Mouse (Mus musculus) embryonic facial prominence, embryonic 11.5 days (tissue): ENCODE measurements at regions not wholly inside any gene's neighbourhood (a gene's known extent, or its start where the extent isn't known, plus 50 kb on each side); places are given as distances from the start of the nearest gene placed in this dataset.
A peak's percentile ranks its signal among the peaks of the same experiment; 100 is the strongest.

Source experiments
- ATAC-seq: fragments of 200-750 bp; cut with Nextera tagmentation; replicated peaks from 2 replicates; pipeline ENCODE4 v1.8.0; 2017; ENCODE audit warnings: low read depth; ENCODE audit not compliant: insufficient number of reproducible peaks, low FRiP score, low TSS enrichment
- DNase-seq: peaks from one replicate; pipeline ENCODE4 v3.0.0-alpha.2; 2015; ENCODE audit warnings: low spot score
- H3K27ac ChIP-seq: fragments of 300-500 bp; sonication (generic); replicated peaks from 2 replicates; pipeline ENCODE4 v1.5.1; 2014; ENCODE audit warnings: mild to moderate bottlenecking, low read depth, low read length, control low read depth
- H3K27me3 ChIP-seq: fragments of 300-500 bp; sonication (generic); 2 replicates; pipeline ENCODE4 v1.6.1; 2014; ENCODE audit warnings: mild to moderate bottlenecking, low read length, moderate library complexity, mixed read lengths; ENCODE audit not compliant: control insufficient read depth, insufficient read depth
- H3K36me3 ChIP-seq: fragments of 300-500 bp; sonication (generic); replicated peaks from 2 replicates; pipeline ENCODE4 v1.6.1; 2014; ENCODE audit warnings: low read depth, mild to moderate bottlenecking, low read length, moderate library complexity, mixed read lengths; ENCODE audit not compliant: control insufficient read depth, insufficient read depth
- H3K4me1 ChIP-seq: fragments of 300-500 bp; sonication (generic); 2 replicates; pipeline ENCODE4 v1.6.1; 2014; ENCODE audit warnings: low read length, mixed read lengths; ENCODE audit not compliant: control insufficient read depth, insufficient read depth
- H3K4me2 ChIP-seq: fragments of 300-500 bp; sonication (generic); 2 replicates; pipeline ENCODE4 v1.6.1; 2014; ENCODE audit warnings: low read depth, mild to moderate bottlenecking, control low read depth, low read length, moderate library complexity
- H3K4me3 ChIP-seq: fragments of 300-500 bp; sonication (generic); 2 replicates; pipeline ENCODE4 v1.5.1; 2014; ENCODE audit warnings: low read depth, low read length, control low read depth
- H3K9ac ChIP-seq: fragments of 300-500 bp; sonication (generic); replicated peaks from 2 replicates; pipeline ENCODE4 v1.6.1; 2014; ENCODE audit warnings: mild to moderate bottlenecking, control low read depth, low read length
- H3K9me3 ChIP-seq: fragments of 300-500 bp; sonication (generic); replicated peaks from 2 replicates; pipeline ENCODE4 v1.6.1; 2016; ENCODE audit warnings: mild to moderate bottlenecking, low read length, inconsistent platforms, mixed read lengths; ENCODE audit not compliant: control insufficient read depth
- WGBS: fragments of 180-500 bp; shearing (Covaris S2); extraction: QIAGEN DNeasy Blood & Tissue Kit; methylation state at CpG from one replicate; pipeline ENCODE4 v1.1.7; 2014; 5-methylcytosine and 5-hydroxymethylcytosine counted together

DNA sequence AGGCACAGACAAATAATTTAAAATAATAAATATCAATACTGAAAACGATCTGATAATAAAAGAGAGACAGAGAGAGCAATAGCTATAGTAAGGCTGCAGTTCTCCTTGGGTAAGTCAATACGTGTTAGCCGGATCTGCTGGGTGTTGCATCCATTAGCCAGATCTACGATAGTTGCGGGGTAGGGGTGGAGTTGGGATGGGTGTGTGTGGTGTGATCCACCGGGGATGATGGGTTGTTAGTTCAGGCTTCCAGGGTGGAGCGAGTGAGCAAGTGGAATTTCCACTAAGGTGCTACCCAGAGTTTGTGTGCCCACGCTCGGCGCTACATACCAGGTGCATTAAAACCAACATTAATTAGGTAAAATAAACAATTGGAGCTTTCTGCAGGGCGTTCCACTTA lies 160.2 kb downstream of the Icos start:
- H3K4me2 ChIP-seq, result no peak overlapping the region
- no peak overlapping the region for H3K4me3 ChIP-seq
- WGBS, result 70% methylated on average over 11 of the region's 11 CpGs
- H3K9ac ChIP-seq, result no peak overlapping the region
- ATAC-seq, result no peak
- DNase-seq, result no peak
- H3K27me3 ChIP-seq, result no peaks in the 10 kb centered on the region
- H3K9me3 ChIP-seq, result no peaks in the 10 kb centered on the region
- H3K27ac ChIP-seq, result no peak overlapping the region
- H3K4me1 ChIP-seq, result no peaks in the 10 kb centered on the region; the same call in 1 of the 2 replicates
- H3K36me3 ChIP-seq, result no peaks in the 10 kb centered on the region

DNA sequence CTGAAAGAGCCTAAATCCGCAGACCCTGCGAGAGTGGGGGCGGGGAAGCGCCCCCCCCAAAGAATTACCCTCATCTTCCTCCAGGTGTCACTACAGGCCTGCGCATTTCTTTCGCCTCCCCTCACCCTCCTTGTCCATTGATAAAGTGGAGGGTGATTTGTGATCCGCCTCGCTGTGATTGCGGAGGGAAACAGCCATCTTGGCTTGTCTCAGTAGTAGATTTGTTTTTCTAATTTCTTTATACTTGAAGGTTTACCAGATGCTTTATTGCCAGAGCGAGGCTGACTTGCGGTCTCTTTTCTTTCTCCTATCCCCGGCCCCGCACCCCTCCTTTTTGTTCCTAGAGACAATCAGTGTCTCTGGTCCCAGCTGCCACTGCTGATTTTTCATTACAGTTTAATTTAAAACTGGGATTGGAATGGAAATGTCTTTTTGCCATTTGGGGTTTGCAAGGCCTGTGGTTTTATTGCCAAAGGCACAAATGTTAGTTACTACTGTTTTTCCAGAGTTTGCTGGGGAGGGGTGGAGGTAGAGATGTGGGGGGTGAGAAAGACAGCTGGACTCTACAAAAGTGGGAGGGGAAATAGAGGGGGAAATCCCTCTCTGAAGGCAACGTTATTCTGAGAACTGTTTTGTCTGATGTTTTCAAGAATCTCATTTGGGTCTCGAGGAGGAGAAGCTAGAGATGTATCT lies 161.7 kb downstream of the Icos start:
- DNase-seq (peak; percentile 77), ATAC-seq (0 out of 2 replicates have a peak, but pooled peaks have one; percentile 21)
- Histone ChIP-seq H3K4me3 (0 out of 2 replicates have a peak overlapping the region, but pooled peaks have one; percentile 15), H3K36me3 (no peaks in the 10 kb centered on the region), H3K4me1 (no peaks in the 10 kb centered on the region; the same call in 1 of the 2 replicates), H3K9ac (no peak overlapping the region), H3K27me3 (no peaks in the 10 kb centered on the region), H3K4me2 (peak overlapping the region; percentile 25), H3K9me3 (no peaks in the 10 kb centered on the region), H3K27ac (0 out of 2 replicates have a peak overlapping the region, but pooled peaks have one; percentile 28)
- 8% methylated on average over 15 of the region's 15 CpGs for WGBS

- ATAC-seq, result peak; percentile 50; the same call in 1 of the 2 replicates
- no peaks in the 10 kb centered on the region; the same call in 1 of the 2 replicates for H3K4me1 ChIP-seq
- WGBS, result 29% methylated on average over 10 of the region's 10 CpGs
- H3K9me3 ChIP-seq, result no peaks in the 10 kb centered on the region
- H3K4me2 ChIP-seq, result no peak overlapping the region
- 0 out of 2 replicates have a peak overlapping the region, but pooled peaks have one; percentile 28 for H3K27ac ChIP-seq
- DNase-seq, result no peak
- no peaks in the 10 kb centered on the region for H3K27me3 ChIP-seq
- no peaks in the 10 kb centered on the region for H3K36me3 ChIP-seq
- H3K9ac ChIP-seq, result no peak overlapping the region
- H3K4me3 ChIP-seq, result no peak overlapping the region
Observed at GRCm38 (mm10) chr1:61139984-61140648, 162.4 kb downstream of the Icos start.

DNA sequence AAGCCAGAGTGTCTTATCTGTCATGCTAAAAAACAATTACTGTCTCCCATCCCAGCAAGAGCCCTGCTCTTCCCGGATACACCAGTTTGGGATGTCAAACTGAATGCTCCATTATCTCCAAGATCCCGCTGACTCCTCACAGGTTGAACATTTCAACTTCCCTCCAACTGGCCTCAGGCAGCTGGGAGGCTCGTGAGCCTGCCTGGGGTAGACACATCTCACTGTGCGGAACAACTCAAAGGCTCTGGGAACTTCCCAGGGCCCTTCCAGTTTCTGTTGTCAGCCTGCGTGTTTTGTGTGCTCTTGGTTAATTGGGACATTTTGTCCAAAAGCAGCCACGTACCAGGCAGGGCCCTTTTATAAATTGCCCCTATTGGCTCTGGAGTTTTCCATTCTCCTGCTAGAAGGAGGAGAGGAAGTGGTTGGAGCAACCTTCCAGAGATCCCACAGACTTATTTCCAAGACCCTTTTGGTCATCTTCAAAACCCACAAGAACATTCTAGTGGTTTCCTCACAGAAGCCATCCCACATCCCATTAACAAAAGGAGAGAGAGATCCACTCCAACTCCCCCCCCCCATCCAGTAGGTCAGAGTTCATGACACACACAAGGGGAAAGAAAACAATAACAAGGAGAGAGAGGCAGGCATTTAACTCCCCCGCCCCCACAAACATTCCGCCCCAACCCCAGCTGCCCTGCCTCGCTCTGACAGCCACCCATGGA lies 163.3 kb downstream of the Icos start:
- Histone ChIP-seq H3K4me3 (no peak overlapping the region), H3K4me1 (no peaks in the 10 kb centered on the region; the same call in 1 of the 2 replicates), H3K36me3 (no peaks in the 10 kb centered on the region), H3K4me2 (no peak overlapping the region), H3K9me3 (no peaks in the 10 kb centered on the region), H3K27ac (no peak overlapping the region), H3K9ac (no peak overlapping the region), H3K27me3 (no peaks in the 10 kb centered on the region)
- DNase-seq (no peak), ATAC-seq (no peak)
- 11% methylated on average over 9 of the region's 9 CpGs for WGBS

GRCm38 (mm10) chr1:61141592-61141930 lies 163.8 kb downstream of the Icos start:
- H3K4me1 ChIP-seq, result no peaks in the 10 kb centered on the region; the same call in 1 of the 2 replicates
- no peak overlapping the region for H3K4me2 ChIP-seq
- no peak for DNase-seq
- ATAC-seq, result no peak
- H3K27me3 ChIP-seq, result no peaks in the 10 kb centered on the region
- H3K4me3 ChIP-seq, result no peak overlapping the region
- WGBS, result 15% methylated on average over 2 of the region's 2 CpGs
- H3K27ac ChIP-seq, result peak overlapping the region; percentile 16; the same call in 1 of the 2 replicates
- no peak overlapping the region for H3K9ac ChIP-seq
- H3K9me3 ChIP-seq, result no peaks in the 10 kb centered on the region
- no peaks in the 10 kb centered on the region for H3K36me3 ChIP-seq

DNA sequence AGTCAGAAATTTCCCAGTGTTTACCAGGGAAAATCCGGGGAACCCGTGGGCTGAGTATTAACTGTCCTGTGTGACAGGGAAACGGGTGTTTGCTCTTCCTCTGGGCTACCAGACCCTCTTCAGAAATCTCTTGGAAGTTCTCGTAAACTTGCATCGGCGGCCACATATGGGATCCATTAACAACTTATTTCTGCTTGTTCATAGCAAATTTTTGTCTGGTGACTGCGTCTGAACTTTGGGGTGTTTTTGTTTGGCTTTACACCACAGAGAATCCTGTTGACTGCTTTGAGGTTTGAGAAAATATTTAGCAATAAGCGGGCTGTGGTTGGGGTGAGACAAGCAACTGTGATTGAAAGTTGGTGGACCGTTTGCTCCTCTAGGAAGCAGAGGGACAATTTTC lies 164.2 kb downstream of the Icos start:
- H3K9ac ChIP-seq, result no peak overlapping the region
- H3K4me2 ChIP-seq, result no peak overlapping the region
- no peaks in the 10 kb centered on the region for H3K27me3 ChIP-seq
- 10% methylated on average over 9 of the region's 9 CpGs for WGBS
- H3K4me1 ChIP-seq, result no peaks in the 10 kb centered on the region; the same call in 1 of the 2 replicates
- no peak overlapping the region for H3K4me3 ChIP-seq
- H3K27ac ChIP-seq, result peak overlapping the region; percentile 16; the same call in 1 of the 2 replicates
- peak; percentile 80 for DNase-seq
- no peaks in the 10 kb centered on the region for H3K36me3 ChIP-seq
- no peaks in the 10 kb centered on the region for H3K9me3 ChIP-seq
- no peak for ATAC-seq

GRCm38 (mm10) chr1:61143030-61143753 lies 165.5 kb downstream of the Icos start:
- H3K4me3 ChIP-seq, result no peak overlapping the region
- H3K9me3 ChIP-seq, result no peaks in the 10 kb centered on the region
- H3K4me1 ChIP-seq, result no peaks in the 10 kb centered on the region; the same call in 1 of the 2 replicates
- no peak overlapping the region for H3K4me2 ChIP-seq
- H3K9ac ChIP-seq, result no peak overlapping the region
- 38% methylated on average over 14 of the region's 14 CpGs for WGBS
- no peak overlapping the region for H3K27ac ChIP-seq
- DNase-seq (no peak), ATAC-seq (no peak)
- no peaks in the 10 kb centered on the region for H3K27me3 ChIP-seq
- no peaks in the 10 kb centered on the region for H3K36me3 ChIP-seq
